Mouse (Mus musculus): Measurements from ENCODE around the gene Kiz. TPM values are rescaled to one million over a fixed set of nuclear protein-coding genes. Genes with fewer than 3 reads are reported as not detected.

Kiz gene
- 27.1 and 29.8 TPM in 2 replicates for polyA plus RNA-seq (2016; fragmentation: Nextera tagmentation; extraction: Ambion mirVana)

- peak within 1 kb of the TSS; percentile 55 for H3K27ac ChIP-seq
- peak within 1 kb of the TSS; percentile 69 for H3K4me3 ChIP-seq
- no peaks in the 10 kb centered on the region for H3K27me3 ChIP-seq
- WGBS = under 1% methylated on average over 32 of the region's 32 CpGs
- no peaks in the 10 kb centered on the region for H3K4me1 ChIP-seq
- peak within 1 kb of the TSS; percentile 65 for H3K9ac ChIP-seq
- H3K9me3 ChIP-seq = no peaks in the 10 kb centered on the region
- H3K36me3 ChIP-seq = no peaks in the 10 kb centered on the region
- ATAC-seq (ENCODE audit: insufficient number of reproducible peaks, insufficient read depth, low FRiP score, low TSS enrichment) = peak; percentile 99
- H3K4me2 ChIP-seq (replicated peaks) = peak within 1 kb of the TSS; percentile 62
These were observed at the start of gene Kiz for GRCm38 (mm10) chr2:146855599-146856039. Kiz (plus strand) TSS chr2:146855864.

- Histone ChIP-seq H3K27ac (no peak overlapping the region), H3K9me3 (no peaks in the 10 kb centered on the region), H3K36me3 (no peaks in the 10 kb centered on the region), H3K4me3 (no peak overlapping the region), H3K4me1 (no peaks in the 10 kb centered on the region; the same call in 1 of the 2 replicates), H3K9ac (no peak overlapping the region), H3K27me3 (no peaks in the 10 kb centered on the region), H3K4me2 (replicated peaks) (no peak overlapping the region)
- 77% methylated on average over 7 of the region's 7 CpGs for WGBS
- no peak for ATAC-seq (ENCODE audit: insufficient number of reproducible peaks, insufficient read depth, low FRiP score, low TSS enrichment)
These were observed 45.9 kb upstream of the Kiz start for GRCm38 (mm10) chr2:146809706-146810256.

- WGBS = 24% methylated on average over 13 of the region's 13 CpGs
- Histone ChIP-seq H3K36me3 (no peaks in the 10 kb centered on the region), H3K27ac (peak overlapping the region; percentile 72), H3K9ac (no peak overlapping the region), H3K4me2 (replicated peaks) (peak overlapping the region; percentile 34), H3K4me1 (no peaks in the 10 kb centered on the region; the same call in 1 of the 2 replicates), H3K4me3 (no peak overlapping the region), H3K27me3 (no peaks in the 10 kb centered on the region), H3K9me3 (no peaks in the 10 kb centered on the region)
- peak; percentile 88 for ATAC-seq (ENCODE audit: insufficient number of reproducible peaks, insufficient read depth, low FRiP score, low TSS enrichment)
These were observed 45.0 kb upstream of the Kiz start for GRCm38 (mm10) chr2:146810695-146811094.

GRCm38 (mm10) chr2:146814978-146815377 is 40.7 kb upstream of the Kiz start:
- H3K9ac ChIP-seq = no peak overlapping the region
- 73% methylated on average over 7 of the region's 7 CpGs for WGBS
- H3K36me3 ChIP-seq = no peaks in the 10 kb centered on the region
- no peaks in the 10 kb centered on the region for H3K27me3 ChIP-seq
- ATAC-seq (ENCODE audit: insufficient number of reproducible peaks, insufficient read depth, low FRiP score, low TSS enrichment) = no peak
- H3K4me3 ChIP-seq = no peak overlapping the region
- H3K4me2 ChIP-seq (replicated peaks) = no peak overlapping the region
- no peaks in the 10 kb centered on the region for H3K9me3 ChIP-seq
- H3K27ac ChIP-seq = no peak overlapping the region
- no peaks in the 10 kb centered on the region; the same call in 1 of the 2 replicates for H3K4me1 ChIP-seq

- Histone ChIP-seq H3K9ac (no peak overlapping the region), H3K9me3 (no peaks in the 10 kb centered on the region), H3K27ac (no peak overlapping the region), H3K4me3 (no peak overlapping the region), H3K27me3 (no peaks in the 10 kb centered on the region), H3K4me1 (peaks cover 3% of the 10 kb centered on the region), H3K4me2 (replicated peaks) (no peak overlapping the region), H3K36me3 (no peaks in the 10 kb centered on the region)
- ATAC-seq (ENCODE audit: insufficient number of reproducible peaks, insufficient read depth, low FRiP score, low TSS enrichment) = no peak
- 50% methylated on average over 4 of the region's 4 CpGs for WGBS
These were observed 36.6 kb upstream of the Kiz start for GRCm38 (mm10) chr2:146819065-146819464.

- no peaks in the 10 kb centered on the region for H3K36me3 ChIP-seq
- H3K4me2 ChIP-seq (replicated peaks) = no peak overlapping the region
These were observed 32.1 kb upstream of the Kiz start for GRCm38 (mm10) chr2:146823483-146823951.

GRCm38 (mm10) chr2:146824043-146824442 is 31.6 kb upstream of the Kiz start:
- no peak overlapping the region for H3K4me3 ChIP-seq
- peaks cover 16% of the 10 kb centered on the region for H3K27me3 ChIP-seq
- no peak for ATAC-seq (ENCODE audit: insufficient number of reproducible peaks, insufficient read depth, low FRiP score, low TSS enrichment)
- no peaks in the 10 kb centered on the region for H3K9me3 ChIP-seq
- peaks cover 4% of the 10 kb centered on the region for H3K4me1 ChIP-seq
- 37% methylated on average over 8 of the region's 8 CpGs for WGBS
- no peak overlapping the region for H3K4me2 ChIP-seq (replicated peaks)
- H3K9ac ChIP-seq = no peak overlapping the region
- no peak overlapping the region for H3K27ac ChIP-seq
- no peaks in the 10 kb centered on the region for H3K36me3 ChIP-seq

More at GRCm38 (mm10) chr2:146823483-146823951, 32.1 kb upstream of the Kiz start:
- Histone ChIP-seq H3K9ac (no peak overlapping the region), H3K27me3 (0 out of 2 replicates have a peak, but pooled peaks cover 11% of the 10 kb centered on the region), H3K27ac (no peak overlapping the region), H3K4me3 (no peak overlapping the region), H3K9me3 (no peaks in the 10 kb centered on the region), H3K4me1 (peaks cover 4% of the 10 kb centered on the region)
- ATAC-seq (ENCODE audit: insufficient number of reproducible peaks, insufficient read depth, low FRiP score, low TSS enrichment) = no peak
- WGBS = 31% methylated on average over 11 of the region's 11 CpGs

GRCm38 (mm10) chr2:146828006-146828405 is 27.7 kb upstream of the Kiz start:
- no peak overlapping the region for H3K4me2 ChIP-seq (replicated peaks)
- no peak overlapping the region for H3K4me3 ChIP-seq
- no peaks in the 10 kb centered on the region for H3K36me3 ChIP-seq
- 75% methylated on average over 4 of the region's 4 CpGs for WGBS
- ATAC-seq (ENCODE audit: insufficient number of reproducible peaks, insufficient read depth, low FRiP score, low TSS enrichment) = no peak
- H3K27ac ChIP-seq = no peak overlapping the region
- H3K9me3 ChIP-seq = no peaks in the 10 kb centered on the region
- no peak overlapping the region for H3K9ac ChIP-seq
- H3K4me1 ChIP-seq = peaks cover 4% of the 10 kb centered on the region
- H3K27me3 ChIP-seq = peaks cover 43% of the 10 kb centered on the region

GRCm38 (mm10) chr2:146833222-146834063 is 22.2 kb upstream of the Kiz start:
- Histone ChIP-seq H3K36me3 (no peaks in the 10 kb centered on the region), H3K4me3 (no peak overlapping the region), H3K4me1 (peaks cover 13% of the 10 kb centered on the region), H3K9ac (no peak overlapping the region), H3K27ac (no peak overlapping the region), H3K9me3 (no peaks in the 10 kb centered on the region), H3K4me2 (replicated peaks) (peak overlapping the region; percentile 19; the same call in 1 of the 2 replicates), H3K27me3 (peaks cover 82% of the 10 kb centered on the region)
- 3% methylated on average over 31 of the region's 31 CpGs for WGBS
- no peak for ATAC-seq (ENCODE audit: insufficient number of reproducible peaks, insufficient read depth, low FRiP score, low TSS enrichment)

- H3K4me2 ChIP-seq (replicated peaks) = peak overlapping the region; percentile 19
- no peak overlapping the region for H3K27ac ChIP-seq
- H3K4me1 ChIP-seq = peaks cover 13% of the 10 kb centered on the region
- H3K36me3 ChIP-seq = no peaks in the 10 kb centered on the region
- no peak overlapping the region for H3K9ac ChIP-seq
- WGBS = 2% methylated on average over 5 of the region's 5 CpGs
- peaks cover 83% of the 10 kb centered on the region for H3K27me3 ChIP-seq
- H3K4me3 ChIP-seq = no peak overlapping the region
- H3K9me3 ChIP-seq = no peaks in the 10 kb centered on the region
- no peak for ATAC-seq (ENCODE audit: insufficient number of reproducible peaks, insufficient read depth, low FRiP score, low TSS enrichment)
These were observed 21.7 kb upstream of the Kiz start for GRCm38 (mm10) chr2:146834064-146834313.

- Histone ChIP-seq H3K9ac (0 out of 2 replicates have a peak overlapping the region, but pooled peaks have one; percentile 21), H3K36me3 (no peaks in the 10 kb centered on the region), H3K27me3 (peaks cover 85% of the 10 kb centered on the region), H3K27ac (no peak overlapping the region), H3K4me3 (peak overlapping the region; percentile 15), H3K9me3 (no peaks in the 10 kb centered on the region), H3K4me2 (replicated peaks) (peak overlapping the region; percentile 19), H3K4me1 (peaks cover 15% of the 10 kb centered on the region)
- WGBS = under 1% methylated on average over 63 of the region's 63 CpGs
- ATAC-seq (ENCODE audit: insufficient number of reproducible peaks, insufficient read depth, low FRiP score, low TSS enrichment) = no peak; the same call in 1 of the 2 replicates
These were observed 21.1 kb upstream of the Kiz start for GRCm38 (mm10) chr2:146834314-146835201.

Measured in embryonic facial prominence, embryonic 12.5 days (tissue).